Mouse (Mus musculus): Measurements from ENCODE around the gene Rbpms2.
"Not testable (repeated sequence)": the region's sequence is repeated elsewhere in the genome, so short reads cannot be mapped to it uniquely, and the experiment has no call there.

The Rbpms2 gene

GRCm38 (mm10) chr9:65657218-65657617 lies 27.8 kb downstream of the Rbpms2 start:
- DNase-seq (ENCODE audit: low spot score): no peak

GRCm38 (mm10) chr9:65661029-65661428 lies 31.6 kb downstream of the Rbpms2 start:
- no peak for DNase-seq (ENCODE audit: low spot score)

DNA sequence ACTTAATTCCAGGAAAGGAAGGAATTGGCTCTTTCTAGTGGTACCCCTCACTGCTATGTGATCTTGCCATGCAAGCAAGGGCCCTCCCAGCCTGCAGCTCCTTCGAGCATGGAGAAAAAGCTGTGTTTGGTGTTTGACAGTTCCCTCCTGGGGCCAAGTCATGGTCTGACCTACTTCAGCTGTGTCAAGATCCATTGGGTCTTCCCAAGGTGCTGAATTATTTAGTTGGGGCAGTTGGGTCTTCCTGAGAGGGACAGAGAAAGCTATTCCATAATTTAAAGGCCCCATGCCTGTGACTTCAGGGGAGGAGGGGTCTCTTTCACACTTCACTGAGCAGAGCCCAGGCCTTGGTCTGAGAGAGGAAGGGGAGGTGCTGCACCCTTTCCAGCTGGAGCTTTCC lies 32.0 kb downstream of the Rbpms2 start:
- DNase-seq (ENCODE audit: low spot score): no peak

DNA sequence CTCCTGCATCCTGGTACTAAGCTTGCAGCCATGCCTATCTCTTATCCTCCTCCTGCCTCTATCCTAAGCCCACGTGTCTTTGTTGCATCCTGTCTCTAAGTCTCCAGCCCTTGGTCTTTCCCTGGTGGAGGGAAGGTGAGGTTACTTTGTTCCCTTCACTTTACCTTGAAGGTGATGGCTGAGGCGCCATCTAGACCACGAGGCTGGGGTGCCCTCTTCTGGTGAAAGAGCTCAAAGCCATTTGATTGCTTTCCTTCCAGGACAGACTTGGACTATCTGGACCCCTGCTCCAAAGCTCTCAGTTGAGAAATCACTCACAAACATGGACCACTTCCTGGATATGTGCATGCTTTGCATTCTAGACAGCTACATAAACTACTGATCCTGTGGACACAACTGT lies 34.7 kb downstream of the Rbpms2 start:
- DNase-seq (ENCODE audit: low spot score): peak; percentile 59

GRCm38 (mm10) chr9:65666042-65666441 lies 36.6 kb downstream of the Rbpms2 start:
- DNase-seq (ENCODE audit: low spot score): peak; percentile 62

DNA sequence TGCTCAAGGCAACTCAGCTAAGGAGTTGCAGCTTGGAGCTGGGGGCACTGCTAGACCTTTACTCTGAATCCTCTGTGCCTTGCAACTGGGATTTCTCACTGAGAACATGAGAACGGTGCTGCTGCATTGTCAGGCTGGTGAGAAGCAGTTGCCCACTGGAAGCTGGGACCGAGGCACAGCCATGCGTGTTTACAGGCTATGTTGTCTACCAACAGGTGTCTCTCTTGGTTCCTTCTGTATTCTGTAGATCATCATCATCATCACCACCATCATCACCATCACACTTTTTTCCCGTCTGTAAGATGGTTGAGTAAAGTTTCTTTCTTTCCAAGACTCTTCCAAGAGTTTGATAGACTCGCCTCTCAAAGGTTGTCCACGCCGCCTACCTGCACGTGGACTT lies 38.3 kb downstream of the Rbpms2 start, which contains the start of gene Oaz2:
Oaz2 (plus strand) TSS at position 301 of the 400 bp plus-strand sequence.
- no peak for DNase-seq (ENCODE audit: low spot score)

GRCm38 (mm10) chr9:65671431-65671931 lies 42.0 kb downstream of the Rbpms2 start:
- no peak for DNase-seq (ENCODE audit: low spot score)

DNA sequence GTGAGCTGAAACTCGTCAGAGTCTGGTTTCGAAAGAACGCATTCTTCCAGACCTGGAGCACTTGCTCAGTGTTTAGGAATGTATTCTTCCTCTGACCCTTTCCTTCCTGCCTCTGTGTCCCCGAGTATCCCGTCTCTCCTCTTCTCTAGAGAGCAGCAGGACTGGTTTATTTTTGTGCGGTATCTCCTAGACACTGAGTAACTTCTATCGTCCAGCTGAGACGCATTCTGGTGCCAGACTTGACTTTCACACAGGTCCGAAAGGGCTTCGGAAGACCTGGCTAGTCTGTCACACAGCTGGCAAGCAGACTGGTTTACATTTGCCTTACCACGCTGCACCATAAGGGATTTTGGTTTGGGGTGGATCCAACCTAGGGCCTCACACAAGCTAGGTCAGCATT lies 43.5 kb downstream of the Rbpms2 start:
- DNase-seq (ENCODE audit: low spot score): no peak

DNA sequence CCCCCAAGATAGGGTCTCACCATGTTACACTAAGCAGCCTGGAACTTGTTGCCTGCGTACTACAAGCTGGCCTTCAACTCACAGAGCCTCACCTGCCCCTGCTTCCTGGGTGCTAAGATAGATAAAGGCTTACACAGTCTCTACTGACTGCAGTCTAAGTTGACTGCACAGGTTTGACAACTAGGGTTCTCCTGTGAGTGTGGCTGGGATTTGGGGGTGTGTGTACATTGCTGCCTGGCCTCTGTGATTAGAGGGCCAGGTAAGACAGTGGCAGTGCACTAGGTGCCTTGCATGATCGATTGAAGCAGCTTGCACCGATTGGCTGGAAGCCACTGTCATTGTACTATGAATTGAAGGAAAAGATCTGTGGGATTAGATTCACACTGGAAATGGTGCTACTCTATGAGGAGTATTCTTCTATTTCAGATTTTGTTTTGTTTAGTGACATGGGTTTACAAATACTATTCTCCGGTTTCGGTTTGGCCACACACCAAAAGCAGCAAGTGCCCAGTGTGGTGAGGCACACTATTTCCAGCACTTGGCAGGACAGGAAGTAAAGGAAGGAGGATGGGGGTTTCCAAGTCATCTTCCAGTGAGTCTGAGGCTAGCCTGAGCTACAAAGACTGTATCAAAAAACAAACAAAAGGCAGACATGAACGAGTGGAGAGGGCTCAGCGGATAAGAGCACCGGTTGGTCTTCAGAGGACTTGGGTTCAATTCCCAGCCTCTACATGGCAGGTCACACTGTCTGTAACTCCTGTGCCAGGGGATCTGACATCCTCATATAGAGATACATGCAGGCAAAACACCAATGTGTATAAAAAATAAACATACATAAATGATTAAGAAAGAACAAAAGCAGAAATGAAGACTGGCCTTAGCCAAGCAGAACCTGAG lies 46.3 kb downstream of the Rbpms2 start:
- no peak for DNase-seq (ENCODE audit: low spot score)

DNA sequence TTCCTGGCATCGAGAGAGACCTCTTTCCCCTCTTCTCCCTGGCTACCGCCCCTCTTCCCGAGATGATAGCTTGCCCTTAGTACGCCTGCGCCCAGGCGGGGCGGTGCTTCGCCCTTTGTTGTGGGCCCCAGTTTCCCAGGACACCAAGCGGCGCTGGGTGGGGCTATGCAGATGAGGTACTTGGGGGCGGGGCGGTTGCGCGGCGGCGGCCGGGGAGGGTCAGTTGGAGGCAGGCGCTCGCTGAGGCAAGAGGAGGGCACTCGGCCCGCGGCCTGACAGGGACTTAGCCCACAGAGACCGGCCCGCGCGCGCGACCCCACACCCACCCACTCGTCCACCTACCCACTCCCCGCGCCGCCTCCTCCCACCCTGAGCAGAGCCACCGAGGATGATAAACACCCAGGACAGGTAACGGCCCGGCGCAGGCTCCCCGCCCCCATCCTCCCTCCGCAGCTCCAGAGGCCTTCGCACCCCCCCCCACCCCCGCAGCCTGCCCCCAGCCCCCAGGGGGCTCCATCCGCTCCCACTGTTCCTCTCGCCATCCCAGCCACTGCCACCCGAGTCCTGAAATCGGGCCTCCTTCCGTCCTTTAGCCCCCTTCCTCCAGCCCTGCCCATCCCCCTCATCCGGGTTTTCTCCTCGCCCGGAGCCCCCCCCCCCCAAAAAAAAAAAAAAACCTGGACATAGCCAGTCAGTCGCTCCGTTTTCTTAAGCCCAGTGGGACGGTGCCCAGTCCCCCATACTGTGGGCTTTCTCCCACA lies 47.1 kb downstream of the Rbpms2 start:
- peak; percentile 96 for DNase-seq (ENCODE audit: low spot score)

DNA sequence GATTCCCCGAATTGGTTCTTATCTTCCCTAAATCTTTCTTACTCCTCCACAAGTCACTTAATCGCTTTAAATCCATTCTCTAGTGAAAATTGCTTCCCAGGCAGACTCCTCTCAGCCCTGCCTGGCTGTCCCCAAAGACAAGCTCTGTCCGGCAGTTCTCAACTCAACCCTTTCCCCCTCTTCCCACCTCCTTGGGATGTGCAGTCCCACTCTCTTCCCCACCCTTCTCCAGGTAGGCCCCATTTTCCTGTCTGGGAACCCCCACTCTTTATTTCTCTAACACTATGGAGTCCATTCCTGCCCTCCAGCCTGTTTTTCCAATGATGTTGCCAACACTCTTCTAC lies 47.6 kb downstream of the Rbpms2 start:
- DNase-seq (ENCODE audit: low spot score): no peak

DNA sequence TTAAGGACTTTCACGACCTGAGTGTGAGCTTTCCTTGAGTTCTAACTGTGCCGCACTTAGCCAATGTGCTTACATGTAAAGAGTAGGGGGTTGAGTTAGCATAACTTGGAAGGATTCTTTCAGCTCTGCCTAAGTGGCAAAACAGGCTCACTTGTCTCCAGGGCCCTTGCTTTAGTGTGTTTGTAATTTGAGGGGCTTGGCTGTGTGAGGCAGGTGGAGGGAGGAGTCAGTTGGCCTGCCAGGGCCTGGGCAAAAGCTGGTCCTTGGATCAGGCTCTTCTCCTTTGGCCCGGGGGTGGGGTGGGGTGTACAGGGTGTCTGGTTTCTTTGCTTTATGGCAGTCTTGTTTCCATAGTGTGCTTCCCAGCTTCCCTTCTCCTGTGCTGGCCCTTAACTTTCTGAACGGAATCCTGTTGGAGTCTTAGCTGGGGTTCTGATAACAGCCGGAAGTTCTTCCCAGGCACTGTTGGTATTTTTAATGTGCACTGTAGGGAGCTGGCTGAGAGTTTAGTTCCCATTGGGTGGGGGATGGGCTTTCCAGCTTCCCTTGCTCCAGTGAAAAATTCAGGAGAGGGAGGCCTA lies 49.8 kb downstream of the Rbpms2 start:
- no peak for DNase-seq (ENCODE audit: low spot score)

- no peak for DNase-seq (ENCODE audit: low spot score)
Measured at GRCm38 (mm10) chr9:65680938-65681633, 51.6 kb downstream of the Rbpms2 start.

DNA sequence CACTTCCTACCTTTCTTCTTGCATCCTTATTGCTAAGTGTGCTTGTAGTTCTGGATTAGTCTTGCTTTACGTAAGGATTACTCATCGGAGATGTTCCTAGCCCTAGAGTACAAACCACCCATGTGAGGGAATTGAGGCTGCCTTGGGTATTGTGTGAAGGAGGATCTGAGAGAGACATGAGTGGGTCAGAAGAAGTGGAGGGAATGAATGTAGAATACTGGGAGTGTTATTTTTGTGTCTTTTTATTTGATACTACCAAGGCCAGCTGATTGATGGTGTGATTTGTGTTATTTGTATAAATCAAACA lies 52.1 kb downstream of the Rbpms2 start:
- DNase-seq (ENCODE audit: low spot score): no peak

- DNase-seq (ENCODE audit: low spot score): no peak
Measured at GRCm38 (mm10) chr9:65682183-65682582, 52.7 kb downstream of the Rbpms2 start.

GRCm38 (mm10) chr9:65682994-65683393 lies 53.5 kb downstream of the Rbpms2 start:
- no peak for DNase-seq (ENCODE audit: low spot score)

DNA sequence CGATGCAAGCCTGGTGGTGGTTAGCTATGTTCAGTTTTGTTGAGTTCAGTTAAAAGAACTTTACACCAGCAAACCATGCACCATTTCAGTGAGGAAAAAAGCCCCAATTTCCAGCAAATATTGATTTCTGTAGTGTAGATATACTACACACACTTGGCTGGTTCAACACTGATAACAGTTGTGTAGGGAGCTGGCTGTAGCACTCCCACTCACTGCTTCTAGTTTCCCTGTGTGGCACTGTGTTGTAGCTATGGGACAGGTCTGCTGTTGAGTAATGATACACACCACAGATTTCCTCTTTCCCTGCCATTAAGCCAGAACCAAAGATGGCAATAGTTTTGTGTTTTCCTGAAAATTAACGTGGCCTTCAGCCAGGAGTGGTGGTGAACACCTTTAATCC lies 55.3 kb downstream of the Rbpms2 start:
- DNase-seq (ENCODE audit: low spot score): no peak

DNA sequence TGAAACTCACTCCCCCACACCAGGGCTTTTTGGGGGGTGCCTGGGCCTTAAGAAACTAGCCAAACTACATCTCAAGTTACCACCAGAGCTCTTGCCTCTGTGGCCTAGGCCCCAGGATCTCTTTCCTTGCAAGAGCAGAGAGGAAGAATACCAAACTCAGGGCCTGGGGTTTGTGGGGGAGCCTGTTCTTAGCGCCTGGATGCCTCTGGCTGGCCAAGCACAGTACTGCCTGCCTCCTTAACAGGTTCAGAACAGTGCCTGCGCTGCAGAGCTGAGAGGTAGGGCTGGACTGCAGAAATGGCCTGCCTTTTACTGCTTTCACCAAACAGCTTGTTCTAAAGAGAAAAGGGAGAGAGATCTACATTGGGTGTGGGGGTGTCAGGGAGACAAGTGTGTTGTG lies 60.4 kb downstream of the Rbpms2 start:
- DNase-seq (ENCODE audit: low spot score): not testable (repeated sequence)

- DNase-seq (ENCODE audit: low spot score): no peak
Measured at GRCm38 (mm10) chr9:65692466-65692865, 63.0 kb downstream of the Rbpms2 start.

DNA sequence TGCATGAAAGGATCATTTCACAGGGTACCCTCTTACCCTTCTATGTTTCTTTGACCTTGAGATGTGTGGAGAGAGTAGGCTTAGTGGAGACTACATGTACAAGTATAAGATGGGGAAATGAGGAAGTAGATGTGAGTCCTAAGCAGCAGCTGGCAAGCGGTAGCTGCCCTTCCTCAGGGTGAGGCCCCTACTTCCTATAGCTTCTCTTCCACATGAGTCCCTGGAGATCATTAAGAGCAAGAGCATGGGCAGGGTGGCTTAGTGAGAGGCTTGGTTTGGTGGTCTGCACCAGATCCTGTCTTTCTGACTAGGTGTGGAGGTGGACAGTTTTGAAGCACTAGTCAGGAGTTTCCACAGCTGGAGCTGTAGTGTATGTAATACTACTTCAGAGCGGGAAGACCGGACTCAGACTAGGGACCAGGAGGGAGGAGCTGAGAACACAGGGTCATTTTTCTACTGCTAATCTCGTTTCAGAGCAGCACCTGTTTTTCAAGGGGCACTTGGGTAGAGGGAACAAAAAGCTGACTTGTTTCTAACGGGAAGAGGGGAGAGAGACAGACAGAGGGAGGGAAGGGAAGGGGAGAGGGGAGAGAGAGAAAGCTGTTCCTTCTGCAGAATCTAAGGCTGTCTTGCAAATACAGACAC lies 63.6 kb downstream of the Rbpms2 start:
- no peak for DNase-seq (ENCODE audit: low spot score)

- DNase-seq (ENCODE audit: low spot score): no peak
Measured at GRCm38 (mm10) chr9:65695646-65696045, 66.2 kb downstream of the Rbpms2 start.

DNA sequence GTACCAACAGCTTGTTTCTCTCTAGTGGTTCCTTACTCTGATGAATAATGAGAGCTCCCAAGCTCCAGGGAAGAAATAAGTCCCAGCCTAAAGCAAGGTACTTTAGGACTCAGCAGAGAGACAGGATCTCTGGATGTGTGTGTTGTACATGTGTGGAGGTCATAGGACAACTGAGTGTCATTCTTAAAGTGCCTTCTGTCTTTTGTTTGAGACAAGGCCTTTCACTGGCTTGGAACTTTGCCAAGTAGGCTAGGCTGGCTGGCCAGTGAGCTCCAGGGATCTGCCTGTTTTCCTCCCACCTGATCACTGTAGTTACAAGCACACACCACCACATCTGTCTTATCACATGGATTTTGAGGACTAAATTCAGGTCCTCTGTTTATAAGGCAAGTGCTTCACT lies 66.9 kb downstream of the Rbpms2 start:
- no peak for DNase-seq (ENCODE audit: low spot score)

Measured in urinary bladder, postnatal 25 days (tissue).